Mouse (Mus musculus): ENCODE data around the gene Tmsb15b1. TPM values are rescaled to one million over a fixed set of nuclear protein-coding genes. Genes with fewer than 3 reads are reported as not detected.

Tmsb15b1 gene
- polyA plus RNA-seq (2011; ENCODE audit: insufficient read depth, insufficient read length, low read depth, missing spikeins): 38.2 and 38.7 TPM in 2 replicates

- H3K27ac ChIP-seq (ENCODE audit: insufficient read depth, low read length): no peak within 1 kb of the TSS
- H3K9ac ChIP-seq (ENCODE audit: low read depth, poor library complexity, severe bottlenecking): peak within 1 kb of the TSS; percentile 12; the same call in 1 of the 2 replicates
- no peaks in the 10 kb centered on the region for H3K36me3 ChIP-seq (ENCODE audit: control insufficient read depth, insufficient read depth, low read length, poor library complexity, severe bottlenecking)
These were observed at the start of gene Tmsb15b1, which contains the start of gene Tmsb15l for GRCm38 (mm10) chrX:136976424-136977084. TSS of gene Tmsb15b1 (minus strand) at chrX:136976874. TSS of gene Tmsb15l (minus strand) at chrX:136976869.

GRCm38 (mm10) chrX:137019310-137019709 lies 42.6 kb upstream of the Tmsb15b1 start:
- no peaks in the 10 kb centered on the region for H3K27me3 ChIP-seq (ENCODE audit: control insufficient read depth, insufficient read depth, low read length, poor library complexity, severe bottlenecking)
- H3K9ac ChIP-seq (ENCODE audit: low read depth, poor library complexity, severe bottlenecking): no peak overlapping the region
- H3K4me1 ChIP-seq (ENCODE audit: control insufficient read depth, insufficient read depth, low read length): no peaks in the 10 kb centered on the region
- no peak overlapping the region for H3K4me3 ChIP-seq (ENCODE audit: low read depth, low read length)
- no peak overlapping the region for H3K27ac ChIP-seq (ENCODE audit: insufficient read depth, low read length)
- no peak for TF ChIP-seq POLR2A (IDR thresholded peaks at IDR 0.05; ENCODE audit: insufficient read depth, low read length)
- TF ChIP-seq CTCF (IDR thresholded peaks at IDR 0.05; ENCODE audit: low read depth, low read length): no peak
- no peak for TF ChIP-seq EP300 (IDR thresholded peaks at IDR 0.05; ENCODE audit: insufficient read depth, low read depth, low read length)
- H3K36me3 ChIP-seq (ENCODE audit: control insufficient read depth, insufficient read depth, low read length, poor library complexity, severe bottlenecking): no peaks in the 10 kb centered on the region
- H3K9me3 ChIP-seq (replicated peaks; ENCODE audit: control insufficient read depth, insufficient read depth, low read length, poor library complexity, severe bottlenecking): no peaks in the 10 kb centered on the region

More at GRCm38 (mm10) chrX:136976424-136977084, at the start of gene Tmsb15b1, which contains the start of gene Tmsb15l:
- TF ChIP-seq EP300 (IDR thresholded peaks at IDR 0.05; ENCODE audit: insufficient read depth, low read depth, low read length) (no peak), CTCF (IDR thresholded peaks at IDR 0.05; ENCODE audit: low read depth, low read length) (no peak), POLR2A (IDR thresholded peaks at IDR 0.05; ENCODE audit: insufficient read depth, low read length) (peak; percentile 66)
- Histone ChIP-seq H3K4me3 (ENCODE audit: low read depth, low read length) (peak within 1 kb of the TSS; percentile 96), H3K9me3 (replicated peaks; ENCODE audit: control insufficient read depth, insufficient read depth, low read length, poor library complexity, severe bottlenecking) (no peaks in the 10 kb centered on the region), H3K27me3 (ENCODE audit: control insufficient read depth, insufficient read depth, low read length, poor library complexity, severe bottlenecking) (no peaks in the 10 kb centered on the region), H3K4me1 (ENCODE audit: control insufficient read depth, insufficient read depth, low read length) (no peaks in the 10 kb centered on the region)

DNA sequence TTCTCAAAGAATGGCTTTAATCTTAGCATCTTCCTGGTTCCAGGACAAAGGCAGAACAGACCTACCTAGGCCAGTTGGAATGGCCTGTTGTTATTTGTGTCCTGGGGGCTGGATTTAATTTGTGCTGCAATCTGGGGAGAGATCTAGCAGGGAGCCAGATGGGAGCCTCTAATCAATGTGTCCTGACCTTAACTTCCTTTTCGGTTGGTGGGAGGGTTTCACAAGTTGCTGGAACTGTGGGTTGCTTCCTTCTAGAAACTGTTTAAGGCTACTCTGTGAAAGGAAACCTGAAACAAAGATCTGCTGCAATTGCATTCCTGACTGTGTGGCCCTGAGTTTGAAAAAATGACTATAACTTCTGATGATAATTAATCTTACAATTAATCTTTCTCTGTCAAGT lies 41.0 kb upstream of the Tmsb15b1 start:
- Histone ChIP-seq H3K4me1 (ENCODE audit: control insufficient read depth, insufficient read depth, low read length) (no peaks in the 10 kb centered on the region), H3K4me3 (ENCODE audit: low read depth, low read length) (no peak overlapping the region)

GRCm38 (mm10) chrX:137015099-137015709 lies 38.5 kb upstream of the Tmsb15b1 start:
- Histone ChIP-seq H3K27ac (ENCODE audit: insufficient read depth, low read length) (no peak overlapping the region), H3K9me3 (replicated peaks; ENCODE audit: control insufficient read depth, insufficient read depth, low read length, poor library complexity, severe bottlenecking) (no peaks in the 10 kb centered on the region), H3K36me3 (ENCODE audit: control insufficient read depth, insufficient read depth, low read length, poor library complexity, severe bottlenecking) (no peaks in the 10 kb centered on the region), H3K4me1 (ENCODE audit: control insufficient read depth, insufficient read depth, low read length) (no peaks in the 10 kb centered on the region), H3K9ac (ENCODE audit: low read depth, poor library complexity, severe bottlenecking) (no peak overlapping the region), H3K4me3 (ENCODE audit: low read depth, low read length) (no peak overlapping the region), H3K27me3 (ENCODE audit: control insufficient read depth, insufficient read depth, low read length, poor library complexity, severe bottlenecking) (no peaks in the 10 kb centered on the region)
- no peak for TF ChIP-seq POLR2A (IDR thresholded peaks at IDR 0.05; ENCODE audit: insufficient read depth, low read length)
- TF ChIP-seq EP300 (IDR thresholded peaks at IDR 0.05; ENCODE audit: insufficient read depth, low read depth, low read length): no peak
- no peak for TF ChIP-seq CTCF (IDR thresholded peaks at IDR 0.05; ENCODE audit: low read depth, low read length)

More for the DNA sequence above, 41.0 kb upstream of the Tmsb15b1 start:
- Histone ChIP-seq H3K9me3 (replicated peaks; ENCODE audit: control insufficient read depth, insufficient read depth, low read length, poor library complexity, severe bottlenecking) (no peaks in the 10 kb centered on the region), H3K27ac (ENCODE audit: insufficient read depth, low read length) (no peak overlapping the region), H3K9ac (ENCODE audit: low read depth, poor library complexity, severe bottlenecking) (no peak overlapping the region), H3K36me3 (ENCODE audit: control insufficient read depth, insufficient read depth, low read length, poor library complexity, severe bottlenecking) (no peaks in the 10 kb centered on the region), H3K27me3 (ENCODE audit: control insufficient read depth, insufficient read depth, low read length, poor library complexity, severe bottlenecking) (no peaks in the 10 kb centered on the region)
- no peak for TF ChIP-seq POLR2A (IDR thresholded peaks at IDR 0.05; ENCODE audit: insufficient read depth, low read length)
- no peak for TF ChIP-seq EP300 (IDR thresholded peaks at IDR 0.05; ENCODE audit: insufficient read depth, low read depth, low read length)
- TF ChIP-seq CTCF (IDR thresholded peaks at IDR 0.05; ENCODE audit: low read depth, low read length): no peak

- Histone ChIP-seq H3K36me3 (ENCODE audit: control insufficient read depth, insufficient read depth, low read length, poor library complexity, severe bottlenecking) (no peaks in the 10 kb centered on the region), H3K9ac (ENCODE audit: low read depth, poor library complexity, severe bottlenecking) (no peak overlapping the region), H3K27ac (ENCODE audit: insufficient read depth, low read length) (no peak overlapping the region), H3K9me3 (replicated peaks; ENCODE audit: control insufficient read depth, insufficient read depth, low read length, poor library complexity, severe bottlenecking) (no peaks in the 10 kb centered on the region), H3K4me1 (ENCODE audit: control insufficient read depth, insufficient read depth, low read length) (no peaks in the 10 kb centered on the region), H3K27me3 (ENCODE audit: control insufficient read depth, insufficient read depth, low read length, poor library complexity, severe bottlenecking) (no peaks in the 10 kb centered on the region; the same call in 1 of the 2 replicates), H3K4me3 (ENCODE audit: low read depth, low read length) (no peak overlapping the region)
- no peak for TF ChIP-seq CTCF (IDR thresholded peaks at IDR 0.05; ENCODE audit: low read depth, low read length)
- TF ChIP-seq POLR2A (IDR thresholded peaks at IDR 0.05; ENCODE audit: insufficient read depth, low read length): no peak
- no peak for TF ChIP-seq EP300 (IDR thresholded peaks at IDR 0.05; ENCODE audit: insufficient read depth, low read depth, low read length)
These were observed 19.6 kb upstream of the Tmsb15b1 start for GRCm38 (mm10) chrX:136996256-136996655.

DNA sequence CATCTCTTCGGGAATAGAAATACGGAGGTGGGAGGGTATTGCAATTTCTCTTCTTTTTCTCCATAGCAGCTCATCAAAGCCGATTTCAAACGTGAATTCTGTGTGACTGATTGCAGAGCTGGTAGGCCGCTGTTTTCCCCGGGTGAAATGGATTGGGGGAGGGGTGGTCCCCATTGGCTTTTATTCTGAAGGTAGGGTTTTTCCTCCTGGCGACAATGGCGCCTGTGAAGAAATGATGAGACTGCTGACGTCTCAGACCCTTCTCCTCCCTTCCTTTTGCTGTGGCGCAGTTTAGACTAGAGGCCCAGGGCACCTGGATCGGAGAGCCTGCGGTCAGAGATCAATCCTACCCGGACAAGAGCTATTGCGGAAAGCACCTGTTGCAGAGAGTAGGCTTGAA lies 17.0 kb upstream of the Tmsb15b1 start:
- Histone ChIP-seq H3K4me1 (ENCODE audit: control insufficient read depth, insufficient read depth, low read length) (no peaks in the 10 kb centered on the region), H3K4me3 (ENCODE audit: low read depth, low read length) (peak overlapping the region; percentile 49; the same call in 1 of the 2 replicates), H3K9ac (ENCODE audit: low read depth, poor library complexity, severe bottlenecking) (peak overlapping the region; percentile 22; the same call in 1 of the 2 replicates), H3K36me3 (ENCODE audit: control insufficient read depth, insufficient read depth, low read length, poor library complexity, severe bottlenecking) (no peaks in the 10 kb centered on the region), H3K9me3 (replicated peaks; ENCODE audit: control insufficient read depth, insufficient read depth, low read length, poor library complexity, severe bottlenecking) (no peaks in the 10 kb centered on the region), H3K27me3 (ENCODE audit: control insufficient read depth, insufficient read depth, low read length, poor library complexity, severe bottlenecking) (no peaks in the 10 kb centered on the region; the same call in 1 of the 2 replicates), H3K27ac (ENCODE audit: insufficient read depth, low read length) (no peak overlapping the region)
- TF ChIP-seq POLR2A (IDR thresholded peaks at IDR 0.05; ENCODE audit: insufficient read depth, low read length): no peak
- TF ChIP-seq EP300 (IDR thresholded peaks at IDR 0.05; ENCODE audit: insufficient read depth, low read depth, low read length): no peak
- no peak for TF ChIP-seq CTCF (IDR thresholded peaks at IDR 0.05; ENCODE audit: low read depth, low read length)

All from ES-Bruce4 (cell line).